Mouse (Mus musculus) liver, adult 2 months (tissue): Measurements from ENCODE around the gene Gpnmb.

Source experiments
- CTCF ChIP-seq: fragments of 200-500 bp; IDR thresholded peaks from 2 replicates; pipeline ENCODE4 v1.5.1; 2011; ENCODE audit warnings: low read depth, low read length, control low read depth
- POLR2A ChIP-seq: fragments of 200-500 bp; IDR thresholded peaks from 2 replicates; pipeline ENCODE4 v1.6.1; 2011; ENCODE audit warnings: low read length, control low read depth; ENCODE audit not compliant: insufficient read depth; ENCODE audit errors: extremely low read depth

- TF ChIP-seq POLR2A (no peak), CTCF (no peak)
Measured at GRCm38 (mm10) chr6:48998796-48999195, 37.5 kb upstream of the Gpnmb start.
